Mouse (Mus musculus): ENCODE measurements around the gene Hnrnpa3.

DNA sequence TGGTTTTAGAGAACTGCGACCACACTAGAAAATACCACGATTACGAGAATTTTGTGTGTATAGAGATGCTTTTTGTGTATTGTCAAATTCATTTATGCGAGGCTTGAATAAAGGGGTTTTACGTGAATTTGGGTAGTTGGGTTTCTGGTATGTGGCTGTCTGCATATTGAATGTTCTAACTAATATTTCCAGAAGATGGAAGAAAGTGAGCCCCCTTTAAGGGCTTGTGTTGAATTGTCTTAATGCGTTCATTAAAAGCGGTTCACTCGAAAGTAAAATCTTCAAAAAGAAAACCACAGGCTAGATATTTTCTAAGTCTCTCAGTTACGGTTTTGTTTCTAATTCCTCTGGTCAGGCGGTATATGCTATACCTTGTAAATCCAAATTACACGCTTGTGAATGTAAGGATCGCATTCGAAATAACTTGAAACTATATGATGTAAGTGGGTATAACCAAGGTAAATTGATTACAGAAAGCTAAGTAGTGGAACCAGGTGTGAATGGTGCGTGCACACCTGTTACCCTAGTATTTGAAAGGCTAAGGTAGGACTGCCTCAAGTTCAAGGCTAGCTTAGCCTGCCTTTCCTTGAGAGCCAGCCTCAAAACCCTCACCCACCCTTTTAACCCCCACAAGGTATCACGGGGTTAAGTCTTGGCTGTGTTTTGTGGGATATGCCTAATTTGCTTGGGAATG, 1.3 kb downstream of the Hnrnpa3 start:
- TF ChIP-seq EP300 (IDR thresholded peaks at IDR 0.05; ENCODE audit: low read depth) (no peak), CTCF (IDR thresholded peaks at IDR 0.05; ENCODE audit: low read depth) (no peak)

Data from liver, postnatal 0 days (tissue).